Mouse (Mus musculus): ENCODE measurements at regions not wholly inside any gene's neighbourhood (a gene's known extent, or its start where the extent isn't known, plus 50 kb on each side); places are given as distances from the start of the nearest gene placed in this dataset.

- Histone ChIP-seq H3K4me1 (ENCODE audit: insufficient read depth) (peaks cover 8% of the 10 kb centered on the region; the same call in 1 of the 2 replicates), H3K4me2 (ENCODE audit: low read depth, low read length) (no peak overlapping the region), H3K36me3 (replicated peaks; ENCODE audit: insufficient read depth, low read length) (no peaks in the 10 kb centered on the region), H3K9ac (replicated peaks) (no peak overlapping the region), H3K9me3 (ENCODE audit: low read length) (no peaks in the 10 kb centered on the region), H3K4me3 (ENCODE audit: low read depth, low read length) (no peak overlapping the region), H3K27ac (ENCODE audit: low read depth) (no peak overlapping the region), H3K27me3 (ENCODE audit: insufficient read depth, low read length) (no peaks in the 10 kb centered on the region)
- ATAC-seq (no peak), DNase-seq (no peak)
- 77% methylated on average over 14 of the region's 14 CpGs for WGBS (ENCODE audit: insufficient replicate concordance)
- TF ChIP-seq CTCF (IDR thresholded peaks at IDR 0.05; ENCODE audit: low read depth) (no peak), EP300 (IDR thresholded peaks at IDR 0.05; ENCODE audit: low read depth) (no peak)
Observed at GRCm38 (mm10) chr6:100396311-100397200, 109.3 kb upstream of the Rybp start.

DNA sequence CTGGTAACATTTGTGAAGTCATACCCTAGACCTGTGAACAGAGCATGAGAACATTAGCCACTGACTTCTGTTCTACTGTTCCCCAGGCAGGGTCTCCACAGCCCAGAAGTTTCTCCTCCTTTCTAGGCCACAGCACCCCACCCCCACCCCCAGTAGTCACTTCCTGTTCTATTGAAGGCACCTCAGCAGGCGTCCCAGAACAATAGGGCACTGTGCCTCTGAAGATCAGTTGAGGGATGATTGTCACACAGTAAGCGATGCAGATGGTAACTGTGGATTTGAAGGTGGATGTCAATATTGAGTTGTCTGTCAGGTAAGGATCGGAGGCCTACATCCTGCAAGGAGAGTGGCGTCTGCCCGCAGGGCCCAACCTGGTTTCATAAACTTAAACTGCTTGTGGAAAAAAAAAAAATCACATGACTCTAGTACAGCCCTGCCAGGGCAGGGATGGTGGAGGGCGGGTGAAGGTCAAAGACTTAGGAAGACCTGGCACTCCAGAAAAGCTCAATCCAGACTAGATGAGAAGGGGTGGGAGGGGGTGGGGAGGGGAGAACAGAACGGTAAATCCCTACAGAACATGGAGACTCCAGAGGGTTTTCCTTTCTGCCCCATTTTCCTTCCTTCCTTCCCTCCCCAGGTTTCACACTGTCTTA, 103.1 kb upstream of the Rybp start:
- no peak for ATAC-seq
- Histone ChIP-seq H3K4me1 (ENCODE audit: insufficient read depth) (no peaks in the 10 kb centered on the region), H3K9ac (replicated peaks) (no peak overlapping the region), H3K27me3 (ENCODE audit: insufficient read depth, low read length) (no peaks in the 10 kb centered on the region), H3K4me2 (ENCODE audit: low read depth, low read length) (no peak overlapping the region), H3K4me3 (ENCODE audit: low read depth, low read length) (no peak overlapping the region), H3K27ac (ENCODE audit: low read depth) (no peak overlapping the region), H3K9me3 (ENCODE audit: low read length) (no peaks in the 10 kb centered on the region), H3K36me3 (replicated peaks; ENCODE audit: insufficient read depth, low read length) (no peaks in the 10 kb centered on the region)
- no peak for DNase-seq
- 77% methylated on average over 7 of the region's 7 CpGs for WGBS (ENCODE audit: insufficient replicate concordance)
- TF ChIP-seq EP300 (IDR thresholded peaks at IDR 0.05; ENCODE audit: low read depth) (no peak), CTCF (IDR thresholded peaks at IDR 0.05; ENCODE audit: low read depth) (no peak)

DNA sequence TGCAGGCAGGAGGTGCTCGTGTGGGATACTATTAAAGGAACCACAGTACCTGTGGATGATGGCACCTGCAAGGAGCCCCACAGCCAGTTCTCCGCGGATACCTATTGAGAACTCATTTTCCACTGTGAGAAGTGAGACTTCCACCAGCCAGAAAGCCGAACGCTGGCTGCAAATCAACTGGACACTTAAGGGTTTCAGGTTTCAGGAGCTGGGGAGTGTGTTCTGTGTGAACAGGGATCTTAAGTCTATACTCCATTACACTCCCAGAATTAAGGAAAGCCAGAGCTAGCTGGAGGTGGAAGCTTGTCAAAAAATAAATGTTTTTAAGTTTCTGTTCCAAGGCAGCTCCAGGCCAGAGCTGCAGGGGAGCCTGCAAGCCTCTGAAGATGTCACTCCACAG, 99.8 kb upstream of the Rybp start:
- Histone ChIP-seq H3K4me1 (ENCODE audit: insufficient read depth) (no peaks in the 10 kb centered on the region), H3K4me2 (ENCODE audit: low read depth, low read length) (no peak overlapping the region), H3K27me3 (ENCODE audit: insufficient read depth, low read length) (no peaks in the 10 kb centered on the region), H3K4me3 (ENCODE audit: low read depth, low read length) (no peak overlapping the region), H3K9ac (replicated peaks) (no peak overlapping the region), H3K9me3 (ENCODE audit: low read length) (no peaks in the 10 kb centered on the region), H3K36me3 (replicated peaks; ENCODE audit: insufficient read depth, low read length) (no peaks in the 10 kb centered on the region), H3K27ac (ENCODE audit: low read depth) (no peak overlapping the region)
- DNase-seq = no peak
- ATAC-seq = no peak
- WGBS (ENCODE audit: insufficient replicate concordance) = 59% methylated on average over 5 of the region's 5 CpGs
- TF ChIP-seq CTCF (IDR thresholded peaks at IDR 0.05; ENCODE audit: low read depth) = no peak
- TF ChIP-seq EP300 (IDR thresholded peaks at IDR 0.05; ENCODE audit: low read depth) = no peak

DNA sequence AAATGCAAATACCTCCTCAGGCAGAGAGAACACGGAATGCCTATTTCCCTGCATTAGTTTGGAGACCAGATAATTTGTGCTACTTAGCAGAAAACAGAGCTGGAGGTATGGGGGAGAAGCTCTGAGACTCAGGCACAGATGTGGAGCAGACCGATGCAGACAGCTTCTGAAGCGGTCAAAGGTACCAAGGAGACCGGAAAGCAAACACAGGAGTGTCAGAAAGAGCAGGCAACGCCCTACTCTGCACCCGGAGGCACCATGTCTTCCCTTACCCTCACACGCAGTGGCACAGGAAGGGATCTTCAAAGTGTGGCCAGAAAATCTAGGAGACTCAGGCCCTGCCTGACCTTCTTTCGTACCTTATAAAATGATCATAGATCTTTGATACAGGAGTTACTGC, 98.4 kb upstream of the Rybp start:
- WGBS (ENCODE audit: insufficient replicate concordance) = 50% methylated on average over 8 of the region's 8 CpGs

GRCm38 (mm10) chr6:100381046-100381445, 93.8 kb upstream of the Rybp start:
- WGBS (ENCODE audit: insufficient replicate concordance) = 38% methylated on average over 5 of the region's 5 CpGs
- TF ChIP-seq CTCF (IDR thresholded peaks at IDR 0.05; ENCODE audit: low read depth) (no peak), EP300 (IDR thresholded peaks at IDR 0.05; ENCODE audit: low read depth) (no peak)
- Histone ChIP-seq H3K4me2 (ENCODE audit: low read depth, low read length) (no peak overlapping the region), H3K27me3 (ENCODE audit: insufficient read depth, low read length) (no peaks in the 10 kb centered on the region), H3K9ac (replicated peaks) (no peak overlapping the region), H3K4me1 (ENCODE audit: insufficient read depth) (peaks cover 4% of the 10 kb centered on the region), H3K27ac (ENCODE audit: low read depth) (no peak overlapping the region), H3K36me3 (replicated peaks; ENCODE audit: insufficient read depth, low read length) (no peaks in the 10 kb centered on the region), H3K9me3 (ENCODE audit: low read length) (no peaks in the 10 kb centered on the region), H3K4me3 (ENCODE audit: low read depth, low read length) (no peak overlapping the region)
- DNase-seq (no peak), ATAC-seq (no peak)

More for the DNA sequence above, 98.4 kb upstream of the Rybp start:
- H3K27ac ChIP-seq (ENCODE audit: low read depth) = no peak overlapping the region
- H3K36me3 ChIP-seq (replicated peaks; ENCODE audit: insufficient read depth, low read length) = no peaks in the 10 kb centered on the region
- H3K27me3 ChIP-seq (ENCODE audit: insufficient read depth, low read length) = no peaks in the 10 kb centered on the region
- no peak overlapping the region for H3K4me2 ChIP-seq (ENCODE audit: low read depth, low read length)
- TF ChIP-seq CTCF (IDR thresholded peaks at IDR 0.05; ENCODE audit: low read depth) (no peak), EP300 (IDR thresholded peaks at IDR 0.05; ENCODE audit: low read depth) (no peak)
- H3K9ac ChIP-seq (replicated peaks) = no peak overlapping the region
- H3K4me3 ChIP-seq (ENCODE audit: low read depth, low read length) = no peak overlapping the region
- DNase-seq (no peak), ATAC-seq (no peak)
- H3K9me3 ChIP-seq (ENCODE audit: low read length) = no peaks in the 10 kb centered on the region
- no peaks in the 10 kb centered on the region for H3K4me1 ChIP-seq (ENCODE audit: insufficient read depth)

DNA sequence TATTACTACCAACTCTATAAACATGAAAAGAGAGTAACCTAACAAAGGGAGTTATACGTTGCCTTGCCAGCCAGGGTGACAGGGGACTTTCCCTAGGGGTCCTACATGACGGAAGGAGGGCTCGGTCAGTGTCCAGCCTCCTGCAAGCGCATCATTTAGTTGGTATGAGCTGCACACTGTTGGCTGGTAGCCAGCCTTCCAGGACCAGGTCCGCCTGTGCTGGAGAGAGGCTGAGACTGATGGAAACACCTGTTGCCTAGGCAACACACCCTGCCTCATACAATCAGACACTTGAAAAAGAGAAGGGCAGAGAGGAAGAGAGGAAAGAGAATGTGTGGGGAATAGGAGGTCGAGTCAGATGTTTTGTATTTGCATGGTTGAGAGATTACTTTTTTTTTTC, 93.3 kb upstream of the Rybp start:
- no peak overlapping the region for H3K27ac ChIP-seq (ENCODE audit: low read depth)
- H3K4me2 ChIP-seq (ENCODE audit: low read depth, low read length) = no peak overlapping the region
- H3K9me3 ChIP-seq (ENCODE audit: low read length) = no peaks in the 10 kb centered on the region
- 48% methylated on average over 6 of the region's 6 CpGs for WGBS (ENCODE audit: insufficient replicate concordance)
- no peak overlapping the region for H3K9ac ChIP-seq (replicated peaks)
- DNase-seq (no peak), ATAC-seq (no peak)
- no peak for TF ChIP-seq CTCF (IDR thresholded peaks at IDR 0.05; ENCODE audit: low read depth)
- no peak for TF ChIP-seq EP300 (IDR thresholded peaks at IDR 0.05; ENCODE audit: low read depth)
- H3K36me3 ChIP-seq (replicated peaks; ENCODE audit: insufficient read depth, low read length) = no peaks in the 10 kb centered on the region
- H3K4me3 ChIP-seq (ENCODE audit: low read depth, low read length) = no peak overlapping the region
- no peaks in the 10 kb centered on the region for H3K27me3 ChIP-seq (ENCODE audit: insufficient read depth, low read length)
- H3K4me1 ChIP-seq (ENCODE audit: insufficient read depth) = peaks cover 4% of the 10 kb centered on the region

All from liver, postnatal 0 days (tissue).